Mouse (Mus musculus): ENCODE results near the gene Defa35. TPM values are rescaled to one million over a fixed set of nuclear protein-coding genes. Genes with fewer than 3 reads are reported as not detected.
"Not testable (repeated sequence)": the region's sequence is repeated elsewhere in the genome, so short reads cannot be mapped to it uniquely, and the experiment has no call there.

Gene Defa35
- not detected in 2 replicates for polyA plus RNA-seq (2015; fragmentation: Nextera tagmentation; extraction: Ambion mirVana)

DNA sequence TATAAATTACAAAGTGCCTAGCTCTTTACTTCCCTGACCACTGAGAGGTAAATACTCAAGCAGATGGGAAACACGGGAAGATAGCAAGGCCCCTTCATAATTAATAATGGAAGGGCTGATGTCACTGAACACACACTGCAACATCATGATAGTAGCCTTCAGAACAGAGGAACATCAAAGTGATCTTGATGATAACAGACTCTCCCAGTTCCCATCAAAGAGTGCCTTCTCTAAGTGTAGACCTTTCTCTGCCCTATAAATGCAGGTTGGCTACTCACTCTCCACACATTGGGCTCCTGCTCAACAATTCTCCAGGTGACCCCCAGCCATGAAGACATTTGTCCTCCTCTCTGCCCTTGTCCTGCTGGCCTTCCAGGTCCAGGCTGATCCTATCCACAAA is at the start of gene Defa35:
Defa35 (plus strand) TSS at position 301 of the 400 bp plus-strand sequence.
- not testable (repeated sequence) for H3K27me3 ChIP-seq (replicated peaks; ENCODE audit: control insufficient read depth, insufficient read depth, low read length); ATAC-seq; H3K4me2 ChIP-seq (replicated peaks; ENCODE audit: low read depth); H3K27ac ChIP-seq (ENCODE audit: low read depth, low read length); H3K4me3 ChIP-seq (ENCODE audit: low read depth, low read length); H3K9me3 ChIP-seq (ENCODE audit: control insufficient read depth); H3K36me3 ChIP-seq (ENCODE audit: control insufficient read depth, insufficient read depth); H3K4me1 ChIP-seq (replicated peaks; ENCODE audit: control insufficient read depth, insufficient read depth, low read length); H3K9ac ChIP-seq (ENCODE audit: low read depth, low read length)
- 63% methylated on average over 1 of the region's 1 CpGs for WGBS

DNA sequence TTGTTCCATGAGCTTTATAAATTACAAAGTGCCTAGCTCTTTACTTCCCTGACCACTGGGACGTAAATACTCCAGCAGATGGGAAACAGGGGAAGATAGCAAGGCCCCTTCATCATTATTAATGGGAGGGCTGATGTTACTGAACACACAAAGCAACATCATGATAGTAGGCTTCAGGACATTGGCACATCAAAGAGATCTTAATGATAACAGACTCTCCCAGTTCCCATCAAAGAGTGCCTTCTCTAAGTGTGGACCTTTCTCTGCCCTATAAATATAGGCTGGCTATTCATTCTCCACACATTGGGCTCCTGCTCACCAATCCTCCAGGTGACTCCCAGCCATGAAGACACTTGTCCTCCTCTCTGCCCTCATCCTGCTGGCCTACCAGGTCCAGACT is 39.6 kb upstream of the Defa35 start, which contains the start of gene Defa21:
Defa21 (plus strand) TSS at position 301 of the 400 bp plus-strand sequence.
- H3K27ac ChIP-seq (ENCODE audit: low read depth, low read length); H3K9ac ChIP-seq (ENCODE audit: low read depth, low read length); H3K27me3 ChIP-seq (replicated peaks; ENCODE audit: control insufficient read depth, insufficient read depth, low read length); H3K4me1 ChIP-seq (replicated peaks; ENCODE audit: control insufficient read depth, insufficient read depth, low read length); H3K9me3 ChIP-seq (ENCODE audit: control insufficient read depth); H3K4me3 ChIP-seq (ENCODE audit: low read depth, low read length); ATAC-seq; H3K36me3 ChIP-seq (ENCODE audit: control insufficient read depth, insufficient read depth); H3K4me2 ChIP-seq (replicated peaks; ENCODE audit: low read depth): not testable (repeated sequence)
- no CpG with 5 or more reads among the region's 1 CpGs for WGBS

- not testable (repeated sequence) for H3K9ac ChIP-seq (ENCODE audit: low read depth, low read length); H3K27ac ChIP-seq (ENCODE audit: low read depth, low read length); H3K4me1 ChIP-seq (replicated peaks; ENCODE audit: control insufficient read depth, insufficient read depth, low read length); H3K36me3 ChIP-seq (ENCODE audit: control insufficient read depth, insufficient read depth); ATAC-seq; H3K9me3 ChIP-seq (ENCODE audit: control insufficient read depth); H3K4me3 ChIP-seq (ENCODE audit: low read depth, low read length); H3K4me2 ChIP-seq (replicated peaks; ENCODE audit: low read depth); H3K27me3 ChIP-seq (replicated peaks; ENCODE audit: control insufficient read depth, insufficient read depth, low read length)
- WGBS, result no CpG with 5 or more reads among the region's 1 CpGs
Measured at GRCm38 (mm10) chr8:21054747-21055146, 10.1 kb upstream of the Defa35 start, which contains the start of gene Defa23. Gene Defa23, plus strand, starts transcription at chr8:21055047.

DNA sequence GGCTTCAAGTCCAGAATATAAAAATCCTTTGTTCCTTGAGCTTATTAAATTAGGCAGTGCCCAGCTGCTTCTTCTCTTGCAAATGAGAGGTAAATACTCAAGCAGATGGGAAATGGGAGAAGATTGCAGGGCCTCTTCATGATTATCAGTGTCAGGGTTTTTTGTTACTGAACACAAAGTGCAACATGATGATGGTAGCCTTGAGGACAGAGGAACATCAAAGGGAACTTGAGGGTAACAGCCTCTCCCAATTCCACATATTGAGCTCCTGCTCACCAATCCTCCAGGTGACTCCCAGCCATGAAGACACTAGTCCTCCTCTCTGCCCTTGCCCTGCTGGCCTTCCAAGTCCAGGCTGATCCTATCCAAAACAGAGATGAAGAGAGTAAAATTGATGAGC is 19.3 kb downstream of the Defa35 start, which contains the start of gene Defa25:
Defa25 (plus strand) TSS at position 301 of the 400 bp plus-strand sequence.
- H3K4me3 ChIP-seq (ENCODE audit: low read depth, low read length); H3K27ac ChIP-seq (ENCODE audit: low read depth, low read length); H3K4me2 ChIP-seq (replicated peaks; ENCODE audit: low read depth); H3K4me1 ChIP-seq (replicated peaks; ENCODE audit: control insufficient read depth, insufficient read depth, low read length); ATAC-seq; H3K9ac ChIP-seq (ENCODE audit: low read depth, low read length); H3K9me3 ChIP-seq (ENCODE audit: control insufficient read depth); H3K36me3 ChIP-seq (ENCODE audit: control insufficient read depth, insufficient read depth); H3K27me3 ChIP-seq (replicated peaks; ENCODE audit: control insufficient read depth, insufficient read depth, low read length): not testable (repeated sequence)

DNA sequence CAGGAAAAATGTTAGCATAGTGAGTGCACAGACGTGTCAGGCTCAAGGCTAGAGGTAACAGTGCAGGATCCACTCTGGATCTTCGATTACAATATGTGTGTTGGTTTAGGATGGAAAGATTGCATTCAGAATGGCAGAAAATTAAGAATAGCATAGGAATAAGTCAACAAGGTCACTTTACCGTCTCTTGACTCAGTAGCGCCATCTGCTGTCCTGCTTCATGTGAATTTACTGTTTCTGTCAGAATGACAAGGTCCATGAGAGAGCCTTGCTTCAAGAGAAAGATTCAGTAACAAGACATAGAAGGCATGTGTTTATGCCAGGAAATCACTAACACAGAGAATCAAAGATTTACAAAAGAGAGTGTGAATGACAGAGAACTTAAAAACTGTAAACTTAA is 28.3 kb downstream of the Defa35 start:
- H3K4me2 ChIP-seq (replicated peaks; ENCODE audit: low read depth), result no peak overlapping the region
- TF ChIP-seq CTCF (IDR thresholded peaks at IDR 0.05; ENCODE audit: low read depth), result peak; percentile 52
- no peaks in the 10 kb centered on the region for H3K27me3 ChIP-seq (replicated peaks; ENCODE audit: control insufficient read depth, insufficient read depth, low read length)
- 41% methylated on average over 4 of the region's 4 CpGs for WGBS
- H3K4me3 ChIP-seq (ENCODE audit: low read depth, low read length), result no peak overlapping the region
- no peak overlapping the region for H3K27ac ChIP-seq (ENCODE audit: low read depth, low read length)
- no peak overlapping the region for H3K9ac ChIP-seq (ENCODE audit: low read depth, low read length)
- H3K9me3 ChIP-seq (ENCODE audit: control insufficient read depth), result no peaks in the 10 kb centered on the region
- no peaks in the 10 kb centered on the region for H3K36me3 ChIP-seq (ENCODE audit: control insufficient read depth, insufficient read depth)
- no peaks in the 10 kb centered on the region for H3K4me1 ChIP-seq (replicated peaks; ENCODE audit: control insufficient read depth, insufficient read depth, low read length)
- ATAC-seq, result no peak

GRCm38 (mm10) chr8:21095950-21096349 is 31.1 kb downstream of the Defa35 start, which contains the start of gene Gm14851:
Gene Gm14851, minus strand, starts transcription at chr8:21096050.
- not testable (repeated sequence) for ATAC-seq; H3K4me3 ChIP-seq (ENCODE audit: low read depth, low read length); H3K36me3 ChIP-seq (ENCODE audit: control insufficient read depth, insufficient read depth); H3K4me1 ChIP-seq (replicated peaks; ENCODE audit: control insufficient read depth, insufficient read depth, low read length); H3K27me3 ChIP-seq (replicated peaks; ENCODE audit: control insufficient read depth, insufficient read depth, low read length); H3K9me3 ChIP-seq (ENCODE audit: control insufficient read depth); H3K9ac ChIP-seq (ENCODE audit: low read depth, low read length); H3K4me2 ChIP-seq (replicated peaks; ENCODE audit: low read depth); H3K27ac ChIP-seq (ENCODE audit: low read depth, low read length)
- 63% methylated on average over 1 of the region's 2 CpGs for WGBS

Other genes with a start within 250 kb of the Defa35 start
- not detected in 2 replicates for gene Defb33, start 172.4 kb upstream of the Defa35 start, polyA plus RNA-seq (2015; fragmentation: Nextera tagmentation; extraction: Ambion mirVana)
- not detected in 2 replicates for gene Gm15056, start 162.4 kb upstream of the Defa35 start, polyA plus RNA-seq (2015; fragmentation: Nextera tagmentation; extraction: Ambion mirVana)
- gene Gm6040, start 143.0 kb upstream of the Defa35 start, polyA plus RNA-seq (2015; fragmentation: Nextera tagmentation; extraction: Ambion mirVana), result not detected in 2 replicates
- not detected in 2 replicates for gene AY761185, start 120.3 kb upstream of the Defa35 start, polyA plus RNA-seq (2015; fragmentation: Nextera tagmentation; extraction: Ambion mirVana)
- not detected in 2 replicates for gene Defa21, start 39.5 kb upstream of the Defa35 start, polyA plus RNA-seq (2015; fragmentation: Nextera tagmentation; extraction: Ambion mirVana)
- gene Defa23, start 10.0 kb upstream of the Defa35 start, polyA plus RNA-seq (2015; fragmentation: Nextera tagmentation; extraction: Ambion mirVana), result not detected in 2 replicates
- gene Defa25, start 19.4 kb downstream of the Defa35 start, polyA plus RNA-seq (2015; fragmentation: Nextera tagmentation; extraction: Ambion mirVana), result not detected in 2 replicates
- not detected in 2 replicates for gene Gm14851, start 31.0 kb downstream of the Defa35 start, polyA plus RNA-seq (2015; fragmentation: Nextera tagmentation; extraction: Ambion mirVana)
- 0.92 and 2.0 TPM in 2 replicates for gene Defa30, start 69.6 kb downstream of the Defa35 start, polyA plus RNA-seq (2015; fragmentation: Nextera tagmentation; extraction: Ambion mirVana)
- gene Defa22, start 97.2 kb downstream of the Defa35 start, polyA plus RNA-seq (2015; fragmentation: Nextera tagmentation; extraction: Ambion mirVana), result not detected in 2 replicates
- gene Defa31, start 126.6 kb downstream of the Defa35 start, polyA plus RNA-seq (2015; fragmentation: Nextera tagmentation; extraction: Ambion mirVana), result not detected in 2 replicates
- not detected in 2 replicates for gene Gm15293, start 136.5 kb downstream of the Defa35 start, polyA plus RNA-seq (2015; fragmentation: Nextera tagmentation; extraction: Ambion mirVana)
- gene Gm15292, start 184.7 kb downstream of the Defa35 start, polyA plus RNA-seq (2015; fragmentation: Nextera tagmentation; extraction: Ambion mirVana), result not detected in 2 replicates

Data from intestine, postnatal 0 days (tissue).